Mouse (Mus musculus) intestine, postnatal 0 days (tissue): ENCODE results near the gene Scmh1. TPM values are rescaled to one million over a fixed set of nuclear protein-coding genes. Genes with fewer than 3 reads are reported as not detected.

Experiments used
- ATAC-seq: fragments of 200-750 bp; cut with Nextera tagmentation; 2 replicates; pipeline ENCODE4 v1.8.0; 2017; ENCODE audit warnings: mild to moderate bottlenecking, moderate TSS enrichment, moderate library complexity
- H3K27ac ChIP-seq: fragments of 300-500 bp; sonication (generic); 2 replicates; pipeline ENCODE4 v1.5.1; 2014; ENCODE audit warnings: mild to moderate bottlenecking, low read depth, low read length, moderate library complexity
- H3K27me3 ChIP-seq: fragments of 300-500 bp; sonication (generic); replicated peaks from 2 replicates; pipeline ENCODE4 v1.6.1; 2014; ENCODE audit warnings: low read length, mixed read lengths; ENCODE audit not compliant: control insufficient read depth, insufficient read depth
- H3K36me3 ChIP-seq: fragments of 300-500 bp; sonication (generic); 2 replicates; pipeline ENCODE4 v1.6.1; 2014; ENCODE audit warnings: mild to moderate bottlenecking, moderate library complexity; ENCODE audit not compliant: control insufficient read depth, insufficient read depth
- H3K4me1 ChIP-seq: fragments of 300-500 bp; sonication (generic); replicated peaks from 2 replicates; pipeline ENCODE4 v1.6.1; 2014; ENCODE audit warnings: antibody characterized with exemption, low read length, mixed read lengths; ENCODE audit not compliant: control insufficient read depth, insufficient read depth
- H3K4me2 ChIP-seq: fragments of 300-500 bp; sonication (generic); replicated peaks from 2 replicates; pipeline ENCODE4 v1.6.1; 2014; ENCODE audit warnings: low read depth, mild to moderate bottlenecking, moderate library complexity
- H3K4me3 ChIP-seq: fragments of 300-500 bp; sonication (generic); 2 replicates; pipeline ENCODE4 v1.5.1; 2014; ENCODE audit warnings: low read depth, low read length
- H3K9ac ChIP-seq: fragments of 300-500 bp; sonication (generic); 2 replicates; pipeline ENCODE4 v1.6.1; 2014; ENCODE audit warnings: mild to moderate bottlenecking, low read depth, low read length
- H3K9me3 ChIP-seq: fragments of 300-500 bp; sonication (generic); 2 replicates; pipeline ENCODE4 v1.6.1; 2016; ENCODE audit warnings: mixed run types; ENCODE audit not compliant: control insufficient read depth
- CTCF ChIP-seq: sonication (generic); IDR thresholded peaks from 2 replicates; pipeline ENCODE4 v1.5.1; 2016; ENCODE audit warnings: low read depth, mild to moderate bottlenecking, control low read depth, antibody characterized with exemption, moderate library complexity
- WGBS: fragments of 180-500 bp; shearing (Covaris S2); extraction: QIAGEN DNeasy Blood & Tissue Kit; methylation state at CpG from one replicate; pipeline ENCODE4 v1.1.7; 2014; 5-methylcytosine and 5-hydroxymethylcytosine counted together
- polyA plus RNA-seq: library from polyadenylated mRNA; unstranded; fragments of >200 nt; fragmentation: Nextera tagmentation; extraction: Ambion mirVana; gene quantifications from 2 replicates; pipeline ENCODE4 v1.2.1, GENCODE M21; 2015

Scmh1 gene
- polyA plus RNA-seq, 1 experiment from 2014 or later: 21.8 TPM

- peak; percentile 72 for TF ChIP-seq CTCF
- Histone ChIP-seq H3K4me3 (no peak overlapping the region), H3K4me1 (no peaks in the 10 kb centered on the region), H3K27ac (no peak overlapping the region), H3K9ac (no peak overlapping the region), H3K36me3 (no peaks in the 10 kb centered on the region), H3K9me3 (no peaks in the 10 kb centered on the region), H3K4me2 (no peak overlapping the region), H3K27me3 (no peaks in the 10 kb centered on the region)
- ATAC-seq: no peak
- 42% methylated on average over 4 of the region's 4 CpGs for WGBS
These were observed 17.6 kb upstream of the Scmh1 start for GRCm38 (mm10) chr4:120387496-120387895.

- no peaks in the 10 kb centered on the region for H3K4me1 ChIP-seq
- no peak overlapping the region for H3K4me3 ChIP-seq
- H3K36me3 ChIP-seq: no peaks in the 10 kb centered on the region
- ATAC-seq: no peak
- no peak overlapping the region for H3K27ac ChIP-seq
- no peak overlapping the region for H3K9ac ChIP-seq
- H3K9me3 ChIP-seq: no peaks in the 10 kb centered on the region
- 72% methylated on average over 2 of the region's 2 CpGs for WGBS
- no peaks in the 10 kb centered on the region for H3K27me3 ChIP-seq
- TF ChIP-seq CTCF: no peak
- no peak overlapping the region for H3K4me2 ChIP-seq
These were observed 17.1 kb upstream of the Scmh1 start for GRCm38 (mm10) chr4:120387968-120388367.

GRCm38 (mm10) chr4:120388998-120389542 is 16.0 kb upstream of the Scmh1 start:
- Histone ChIP-seq H3K4me1 (no peaks in the 10 kb centered on the region), H3K4me2 (no peak overlapping the region), H3K27ac (no peak overlapping the region), H3K9ac (no peak overlapping the region), H3K9me3 (no peaks in the 10 kb centered on the region), H3K27me3 (no peaks in the 10 kb centered on the region), H3K36me3 (no peaks in the 10 kb centered on the region), H3K4me3 (no peak overlapping the region)
- 74% methylated on average over 3 of the region's 3 CpGs for WGBS
- ATAC-seq: no peak
- TF ChIP-seq CTCF: no peak

- Histone ChIP-seq H3K9ac (no peak overlapping the region), H3K27ac (no peak overlapping the region), H3K4me1 (no peaks in the 10 kb centered on the region), H3K9me3 (no peaks in the 10 kb centered on the region), H3K4me2 (no peak overlapping the region), H3K4me3 (no peak overlapping the region), H3K36me3 (no peaks in the 10 kb centered on the region), H3K27me3 (no peaks in the 10 kb centered on the region)
- no peak for TF ChIP-seq CTCF
- ATAC-seq: no peak
- 77% methylated on average over 6 of the region's 6 CpGs for WGBS
These were observed 15.5 kb upstream of the Scmh1 start for GRCm38 (mm10) chr4:120389546-120389945.

GRCm38 (mm10) chr4:120391591-120391990 is 13.5 kb upstream of the Scmh1 start:
- no peaks in the 10 kb centered on the region for H3K27me3 ChIP-seq
- no peak overlapping the region for H3K27ac ChIP-seq
- H3K36me3 ChIP-seq: no peaks in the 10 kb centered on the region
- no peak for TF ChIP-seq CTCF
- no peak overlapping the region for H3K4me3 ChIP-seq
- no peaks in the 10 kb centered on the region for H3K4me1 ChIP-seq
- H3K9ac ChIP-seq: no peak overlapping the region
- 78% methylated on average over 6 of the region's 6 CpGs for WGBS
- no peaks in the 10 kb centered on the region for H3K9me3 ChIP-seq
- H3K4me2 ChIP-seq: no peak overlapping the region
- no peak for ATAC-seq

GRCm38 (mm10) chr4:120392341-120392740 is 12.7 kb upstream of the Scmh1 start:
- ATAC-seq: no peak
- no peak overlapping the region for H3K27ac ChIP-seq
- no peak overlapping the region for H3K9ac ChIP-seq
- no peaks in the 10 kb centered on the region for H3K27me3 ChIP-seq
- H3K36me3 ChIP-seq: no peaks in the 10 kb centered on the region
- TF ChIP-seq CTCF: no peak
- 61% methylated on average over 4 of the region's 4 CpGs for WGBS
- H3K4me2 ChIP-seq: no peak overlapping the region
- no peaks in the 10 kb centered on the region for H3K9me3 ChIP-seq
- H3K4me1 ChIP-seq: no peaks in the 10 kb centered on the region
- H3K4me3 ChIP-seq: no peak overlapping the region

GRCm38 (mm10) chr4:120392748-120393147 is 12.3 kb upstream of the Scmh1 start:
- no peaks in the 10 kb centered on the region for H3K9me3 ChIP-seq
- H3K27me3 ChIP-seq: no peaks in the 10 kb centered on the region
- H3K36me3 ChIP-seq: no peaks in the 10 kb centered on the region
- 7% methylated on average over 3 of the region's 3 CpGs for WGBS
- H3K4me3 ChIP-seq: no peak overlapping the region
- no peak for TF ChIP-seq CTCF
- no peak overlapping the region for H3K27ac ChIP-seq
- no peak overlapping the region for H3K9ac ChIP-seq
- H3K4me2 ChIP-seq: no peak overlapping the region
- no peaks in the 10 kb centered on the region for H3K4me1 ChIP-seq
- peak; percentile 25; the same call in 1 of the 2 replicates for ATAC-seq
